Mouse (Mus musculus) thymus, postnatal 36 days (tissue): Measurements from ENCODE around the gene 2210016F16Rik.
"Not testable (repeated sequence)": the region's sequence is repeated elsewhere in the genome, so short reads cannot be mapped to it uniquely, and the experiment has no call there.

Source experiments
- DNase-seq, 2 experiments: peaks; one replicate each; pipeline ENCODE4 v3.0.0; 2022; ENCODE audit warnings: mixed read lengths in 2 of 2

The 2210016F16Rik gene

GRCm38 (mm10) chr13:58384779-58385546 is at the start of gene 2210016F16Rik:
Gene 2210016F16Rik (minus strand): TSS chr13:58385225.
- peak; percentile 70 for DNase-seq

GRCm38 (mm10) chr13:58423061-58423660 is 38.1 kb upstream of the 2210016F16Rik start:
- no peak for DNase-seq

DNA sequence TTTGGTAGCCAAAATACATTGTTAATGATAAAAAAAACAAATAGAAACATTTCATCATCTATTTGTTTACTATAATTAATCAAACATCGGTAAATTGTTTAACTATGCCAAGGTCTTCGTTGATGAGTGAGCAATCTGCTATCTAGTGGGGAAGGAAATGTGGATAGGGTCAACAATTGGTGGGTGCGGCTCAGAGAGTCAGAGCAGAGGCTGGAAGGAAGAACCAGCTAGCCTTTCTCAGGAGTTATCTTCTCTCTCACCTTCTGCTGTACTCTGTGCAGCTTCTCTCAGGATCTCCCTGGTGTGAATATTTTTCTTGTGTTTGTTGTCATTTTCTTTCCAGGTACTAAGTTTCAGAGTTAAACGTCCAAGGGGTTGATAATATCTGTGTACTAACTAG is 37.2 kb upstream of the 2210016F16Rik start:
- no peak for DNase-seq

- DNase-seq = no peak
These were observed 36.0 kb upstream of the 2210016F16Rik start for GRCm38 (mm10) chr13:58421026-58421425.

DNA sequence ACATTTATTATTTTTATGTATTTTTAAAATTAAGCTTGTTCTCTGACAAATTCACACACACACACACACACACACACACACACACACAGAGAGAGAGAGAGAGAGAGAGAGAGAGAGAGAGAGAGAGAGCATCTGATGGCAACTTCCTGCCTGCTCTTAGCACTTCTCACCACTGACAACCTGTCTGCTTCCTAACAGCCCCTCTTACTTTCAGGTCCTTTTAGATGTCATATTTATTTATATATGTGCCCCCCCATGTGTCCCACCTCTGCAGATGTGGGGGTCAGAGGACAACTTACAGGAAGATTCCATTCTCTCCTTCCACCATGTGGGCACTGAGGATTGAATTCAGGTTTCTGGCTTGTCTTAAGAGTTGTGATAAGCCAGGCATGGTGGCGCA is 34.2 kb upstream of the 2210016F16Rik start:
- DNase-seq = no peak

DNA sequence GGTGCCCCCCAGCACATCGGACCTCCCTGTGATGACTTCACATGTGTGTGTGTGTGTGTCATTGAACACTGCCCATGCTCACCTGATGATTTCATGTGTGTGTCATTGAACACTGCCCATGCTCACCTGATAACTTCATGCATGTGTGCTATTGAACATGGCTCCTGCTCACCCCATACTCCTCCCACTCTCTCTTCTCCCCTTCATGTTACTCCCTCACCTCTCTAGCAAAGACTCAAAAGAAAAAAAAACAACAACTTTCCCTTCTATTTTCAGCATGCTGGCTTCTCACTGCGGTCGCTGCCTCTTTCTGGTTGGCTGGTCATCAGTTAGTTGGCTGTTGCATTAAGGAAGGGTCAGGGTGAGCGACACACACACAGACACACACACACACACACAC is 33.6 kb upstream of the 2210016F16Rik start:
- DNase-seq = no peak

GRCm38 (mm10) chr13:58415838-58416237 is 30.8 kb upstream of the 2210016F16Rik start:
- DNase-seq = no peak

DNA sequence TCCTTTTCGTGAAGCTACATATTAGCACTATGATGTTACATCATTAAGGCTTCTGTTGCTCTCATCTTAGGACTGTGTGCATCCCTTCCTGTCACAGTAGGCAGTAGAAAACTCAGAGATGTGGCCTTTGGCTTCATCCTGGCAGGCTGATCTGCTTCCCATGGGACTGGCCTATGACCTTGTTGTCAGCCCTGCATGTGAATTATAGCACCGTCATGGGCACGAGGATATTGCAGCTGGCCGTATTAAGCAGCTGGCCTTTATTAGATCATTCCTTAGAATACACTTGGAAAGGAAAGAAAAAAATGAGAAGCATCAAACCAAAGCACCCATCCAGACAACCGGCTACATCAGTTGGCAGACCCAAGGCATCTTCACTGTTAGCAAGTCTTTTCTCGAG is 30.3 kb upstream of the 2210016F16Rik start:
- no peak for DNase-seq

- no peak for DNase-seq
These were observed 26.0 kb upstream of the 2210016F16Rik start for GRCm38 (mm10) chr13:58411073-58411472.

DNA sequence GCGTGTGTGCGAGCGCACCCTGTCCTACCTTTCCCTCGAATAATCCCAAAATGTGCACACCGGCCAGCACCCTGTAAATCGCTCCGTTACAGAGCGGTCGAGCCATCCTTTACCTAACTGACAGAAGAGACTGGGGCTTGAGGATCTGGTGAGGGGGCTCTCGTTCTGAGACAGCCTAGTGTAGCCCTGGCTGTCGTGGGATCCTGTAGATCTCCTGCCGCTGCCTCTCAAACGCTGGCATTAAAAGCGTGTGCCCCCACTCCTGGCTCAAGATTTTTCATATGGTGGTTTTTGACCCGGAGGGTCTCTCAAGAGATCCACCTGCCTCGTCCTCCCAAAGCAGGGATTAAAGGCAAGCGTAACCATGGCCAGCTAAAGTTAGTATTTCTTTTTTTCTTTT is 18.2 kb upstream of the 2210016F16Rik start, which contains the start of gene Hnrnpk:
Hnrnpk (minus strand) TSS at position 101 of the 400 bp plus-strand sequence.
- not testable (repeated sequence) for DNase-seq

DNA sequence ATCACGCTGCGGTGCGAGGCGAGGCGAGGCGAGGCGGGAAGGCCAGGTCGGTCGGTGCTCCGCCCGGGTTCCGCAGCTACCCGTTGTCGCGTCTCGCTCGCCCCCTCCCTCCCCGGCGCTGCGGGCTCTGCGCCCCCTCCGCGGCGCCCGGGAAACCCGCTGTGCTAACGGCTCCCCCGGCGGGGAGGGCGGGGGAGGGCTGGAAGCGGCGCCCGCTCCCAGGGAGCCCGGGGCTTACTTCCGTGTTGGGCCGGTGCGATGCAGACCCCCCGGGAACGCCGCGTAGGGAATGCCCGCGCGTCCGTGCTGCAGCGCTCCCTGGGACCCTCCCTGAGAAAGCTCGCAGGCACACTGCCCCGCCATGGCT is 17.7 kb upstream of the 2210016F16Rik start:
- DNase-seq = peak in 1 of 2 experiments; percentile 91

GRCm38 (mm10) chr13:58402003-58402743 is 17.1 kb upstream of the 2210016F16Rik start, which contains the start of gene Rmi1:
Gene Rmi1 (plus strand): TSS chr13:58402248.
- DNase-seq = peak; percentile 97 to 98

GRCm38 (mm10) chr13:58401135-58402002 is 16.3 kb upstream of the 2210016F16Rik start:
- peak; percentile 77 to 82 for DNase-seq

DNA sequence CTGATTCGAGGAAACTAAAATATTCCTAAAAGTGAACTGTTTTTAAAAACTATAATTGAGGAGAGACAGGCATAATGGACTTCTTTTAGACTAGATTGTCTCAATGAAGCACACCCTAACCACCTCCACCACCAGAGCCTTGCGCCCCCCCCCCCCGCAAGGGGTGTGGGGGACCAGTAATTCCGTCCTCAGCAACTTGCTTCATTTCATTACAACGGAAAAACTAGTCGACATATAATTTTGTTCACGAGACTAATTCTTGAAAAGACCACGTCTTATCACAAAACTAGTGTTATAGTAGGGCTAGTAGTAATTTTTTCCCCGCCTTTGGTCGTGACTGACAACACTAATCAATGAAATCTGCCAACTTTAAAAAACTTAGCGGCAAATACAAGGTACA is 15.6 kb upstream of the 2210016F16Rik start:
- no peak for DNase-seq

DNA sequence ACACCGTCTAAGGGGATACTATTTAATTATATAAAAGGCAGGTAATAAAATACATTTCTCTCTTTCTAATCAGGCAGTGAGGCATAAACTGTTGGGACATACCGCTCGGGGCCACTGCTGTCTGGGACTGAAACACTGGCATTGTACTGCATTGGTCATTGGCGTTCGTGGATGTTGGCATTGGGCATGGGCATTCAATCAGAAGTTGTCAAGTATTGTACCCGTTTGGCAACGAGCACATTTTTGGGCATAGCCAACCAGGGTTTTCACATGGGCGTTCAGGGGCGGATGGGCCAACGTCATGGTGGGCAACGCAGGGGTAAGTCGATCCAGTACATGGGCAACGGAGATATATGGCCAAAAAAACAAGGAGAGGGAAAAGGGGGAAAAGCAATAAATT is 12.6 kb upstream of the 2210016F16Rik start:
- DNase-seq = no peak

- DNase-seq = not testable (repeated sequence)
These were observed 9.4 kb upstream of the 2210016F16Rik start for GRCm38 (mm10) chr13:58394392-58394791.

GRCm38 (mm10) chr13:58389324-58389951 is 4.4 kb upstream of the 2210016F16Rik start:
- no peak for DNase-seq

- no peak for DNase-seq
These were observed 3.4 kb upstream of the 2210016F16Rik start for GRCm38 (mm10) chr13:58388379-58388778.

- peak; percentile 79 to 80 for DNase-seq
These were observed 2.9 kb upstream of the 2210016F16Rik start for GRCm38 (mm10) chr13:58387948-58388347.

DNA sequence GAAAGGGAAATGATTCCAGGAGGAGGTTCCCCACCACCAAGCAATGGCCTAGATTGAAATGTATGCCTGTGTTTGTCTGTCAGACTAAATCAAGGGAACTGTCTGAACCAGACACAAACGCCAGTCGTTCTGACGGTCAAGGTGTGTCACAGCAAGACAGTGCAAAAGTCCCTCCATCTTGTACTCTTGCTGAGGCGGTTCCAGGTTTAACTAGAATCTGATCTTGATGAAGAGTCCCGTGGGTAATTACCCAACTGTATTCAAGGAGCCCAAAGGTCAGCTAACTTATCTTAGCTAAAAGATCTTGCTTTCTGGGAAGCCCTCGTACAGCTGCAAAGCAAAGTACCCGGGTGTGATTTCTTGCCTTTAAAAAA is 509 bp upstream of the 2210016F16Rik start:
- DNase-seq = no peak

GRCm38 (mm10) chr13:58384371-58384770 is 654 bp downstream of the 2210016F16Rik start:
- DNase-seq = no peak

GRCm38 (mm10) chr13:58373153-58373470 is 11.9 kb downstream of the 2210016F16Rik start:
- DNase-seq = peak; percentile 30 to 66
